Mouse (Mus musculus) 3T3-L1 (cell line): ENCODE results near the gene Myb.

Experiments used
- DNase-seq: peaks from one replicate; pipeline ENCODE4 v3.0.0-alpha.2; 2015; ENCODE audit warnings: low read depth, low spot score

Gene Myb

DNA sequence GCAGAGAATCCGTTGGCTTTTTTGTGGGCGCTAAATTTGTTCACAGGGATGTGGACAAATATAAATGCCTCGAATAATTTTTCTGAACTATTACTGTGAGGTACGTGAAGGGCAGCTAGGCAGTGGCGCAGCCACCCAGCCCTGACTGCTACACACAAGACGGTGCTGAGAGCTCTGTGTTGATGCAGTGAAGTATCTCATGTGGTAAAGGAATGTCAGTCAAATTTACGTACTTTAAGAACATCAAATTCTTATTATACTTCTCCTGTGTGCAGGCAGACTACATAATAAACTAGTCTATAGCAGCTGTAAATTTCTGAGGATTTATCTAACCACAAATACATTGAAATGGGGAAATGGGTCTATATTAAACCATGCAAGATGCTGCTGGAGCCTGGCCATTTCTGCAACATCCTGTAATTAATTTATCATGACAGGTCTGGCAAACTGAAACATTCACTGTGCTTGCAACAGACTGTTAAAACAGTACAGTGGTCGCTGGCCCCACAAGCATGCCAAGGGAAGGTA, 77.3 kb downstream of the Myb start:
- DNase-seq = peak; percentile 33

DNA sequence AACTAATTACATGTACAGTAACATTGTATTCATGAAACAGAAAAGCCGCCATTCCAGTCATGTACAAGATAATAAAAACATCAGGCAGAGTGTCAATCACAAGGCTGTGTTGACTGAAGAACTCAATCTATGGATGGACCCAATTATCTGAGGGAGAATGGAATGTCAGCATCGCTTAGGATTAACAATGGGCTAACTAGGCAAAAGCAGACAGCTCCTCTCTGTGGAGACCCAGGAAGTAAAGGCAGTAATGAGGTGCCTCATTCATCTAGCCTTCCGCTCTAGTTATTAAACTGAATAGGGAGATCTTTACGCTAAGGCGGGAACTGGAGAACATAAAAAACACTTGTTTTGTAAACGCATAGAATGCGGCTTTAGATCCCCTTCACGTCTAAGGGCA, 78.3 kb downstream of the Myb start:
- no peak for DNase-seq

- DNase-seq = no peak
Observed at GRCm38 (mm10) chr10:21077151-21077719, 83.5 kb downstream of the Myb start.

GRCm38 (mm10) chr10:21076731-21077130, 84.1 kb downstream of the Myb start:
- DNase-seq = no peak

- DNase-seq = no peak
Observed at GRCm38 (mm10) chr10:21076137-21076536, 84.6 kb downstream of the Myb start.
